ENCODE assay signal across 18 mouse cellular contexts in genomic region chr12:63028218-63028617, GRCm38 (mm10).
"Had no signal": no experiment of that assay in that cellular context is flagged by ENCODE, and none has a peak within 500 bp of the region (broad histone marks: within the 10 kb centered on the region; RNA-seq: fewer than 3 reads in every experiment).

No protein-coding gene starts in this region.

- H3K27ac ChIP-seq: midbrain, embryonic 10.5 days; midbrain, embryonic 12.5 days; neural tube, embryonic 13.5 days; neural tube, embryonic 15.5 days; stomach, embryonic 15.5 days; stomach, postnatal 0 days had no signal

- H3K4me2 ChIP-seq: lung, embryonic 14.5 days; midbrain, embryonic 12.5 days; neural tube, embryonic 13.5 days; neural tube, embryonic 15.5 days; stomach, embryonic 15.5 days had no signal

- H3K9ac ChIP-seq: lung, embryonic 14.5 days; midbrain, embryonic 12.5 days; neural tube, embryonic 13.5 days; neural tube, embryonic 15.5 days; stomach, embryonic 15.5 days had no signal

- DNase-seq: lung, adult 18-20 months; lung, embryonic 14.5 days; lung, postnatal 10 days; lung, postnatal 4 days; midbrain, embryonic 14.5 days; retina, postnatal 1 day; right cerebral cortex, adult 18-20 months; right cerebral cortex, postnatal 25 days; thymus, adult 2 months; thymus, postnatal 25 days had no signal

- H3K36me3 ChIP-seq: midbrain, embryonic 10.5 days; midbrain, embryonic 12.5 days; neural tube, embryonic 13.5 days; neural tube, embryonic 15.5 days; stomach, embryonic 15.5 days had no signal

- ATAC-seq: midbrain, embryonic 16.5 days had no signal

- H3K4me1 ChIP-seq: midbrain, embryonic 10.5 days; midbrain, embryonic 12.5 days; neural tube, embryonic 13.5 days; neural tube, embryonic 15.5 days; stomach, embryonic 15.5 days had no signal

- H3K9me3 ChIP-seq: midbrain, embryonic 10.5 days; midbrain, embryonic 12.5 days; neural tube, embryonic 13.5 days; neural tube, embryonic 15.5 days; stomach, embryonic 15.5 days had no signal

- H3K27me3 ChIP-seq: midbrain, embryonic 12.5 days; neural tube, embryonic 13.5 days; neural tube, embryonic 15.5 days; stomach, embryonic 15.5 days had no signal

- H3K4me3 ChIP-seq: midbrain, embryonic 10.5 days; midbrain, embryonic 12.5 days; myocyte; neural tube, embryonic 13.5 days; neural tube, embryonic 15.5 days; stomach, embryonic 15.5 days had no signal
